Mouse (Mus musculus) forebrain, embryonic 10.5 days (tissue): Measurements from ENCODE around the gene Slc35f6. TPM values are rescaled to one million over a fixed set of nuclear protein-coding genes. Genes with fewer than 3 reads are reported as not detected.

Experiments used
- DNase-seq: peaks from one replicate; pipeline ENCODE4 v3.0.0-alpha.2; 2017; ENCODE audit warnings: low spot score; ENCODE audit errors: extremely low spot score
- H3K27ac ChIP-seq: fragments of 300-500 bp; sonication (generic); 2 replicates; pipeline ENCODE4 v1.5.1; 2016; ENCODE audit warnings: mild to moderate bottlenecking
- H3K27me3 ChIP-seq: fragments of 300-500 bp; sonication (generic); 2 replicates; pipeline ENCODE4 v1.6.1; 2016; ENCODE audit warnings: mild to moderate bottlenecking; ENCODE audit not compliant: poor library complexity, severe bottlenecking
- H3K36me3 ChIP-seq: fragments of 300-500 bp; sonication (generic); replicated peaks from 2 replicates; pipeline ENCODE4 v1.6.1; 2016; ENCODE audit warnings: mild to moderate bottlenecking, moderate library complexity
- H3K4me1 ChIP-seq: fragments of 300-500 bp; sonication (generic); 2 replicates; pipeline ENCODE4 v1.6.1; 2016
- H3K4me3 ChIP-seq: fragments of 300-500 bp; sonication (generic); 2 replicates; pipeline ENCODE4 v1.5.1; 2016; ENCODE audit warnings: mild to moderate bottlenecking, moderate library complexity
- H3K9me3 ChIP-seq: fragments of 300-500 bp; sonication (generic); 2 replicates; pipeline ENCODE4 v1.6.1; 2016; ENCODE audit warnings: mild to moderate bottlenecking, moderate library complexity
- WGBS: fragments of 180-500 bp; shearing (Covaris S2); methylation state at CpG from one replicate; pipeline ENCODE4 v1.1.7; 2016; 5-methylcytosine and 5-hydroxymethylcytosine counted together
- polyA plus RNA-seq: library from polyadenylated mRNA; unstranded; fragments of >200 nt; fragmentation: Nextera tagmentation; extraction: Ambion mirVana; gene quantifications from 2 replicates; pipeline ENCODE4 v1.2.1, GENCODE M21; 2016

Gene Slc35f6
- polyA plus RNA-seq, 1 experiment from 2014 or later = 25.9 TPM

- Histone ChIP-seq H3K36me3 (no peaks in the 10 kb centered on the region; the same call in 1 of the 2 replicates), H3K9me3 (no peaks in the 10 kb centered on the region), H3K4me1 (peaks cover 22% of the 10 kb centered on the region), H3K27ac (peak overlapping the region; percentile 84), H3K27me3 (no peaks in the 10 kb centered on the region), H3K4me3 (peak overlapping the region; percentile 92)
- 20% methylated on average over 9 of the region's 9 CpGs for WGBS
- DNase-seq = no peak
Observed at GRCm38 (mm10) chr5:30647396-30647795, 337 bp upstream of the Slc35f6 start.

DNA sequence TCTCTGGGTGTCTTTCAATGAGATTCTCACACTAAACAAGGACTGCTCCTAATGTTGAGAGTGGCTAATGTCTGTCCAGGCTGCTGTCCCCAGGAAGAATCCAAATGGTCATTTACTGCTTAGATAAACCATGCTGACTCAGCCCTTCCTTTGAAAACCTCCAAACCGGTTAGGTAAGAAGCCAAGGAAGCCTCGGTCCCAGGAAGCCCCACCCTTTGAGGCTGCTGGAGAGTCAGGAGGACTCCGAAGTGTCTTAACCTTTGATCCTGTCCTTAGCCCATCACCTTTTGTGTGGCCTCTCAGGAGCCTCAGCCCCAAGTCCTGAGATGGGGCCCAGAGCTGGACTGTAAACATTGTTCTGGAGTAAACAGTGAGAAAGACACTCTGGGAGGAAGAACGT is 1.8 kb downstream of the Slc35f6 start:
- no peaks in the 10 kb centered on the region for H3K27me3 ChIP-seq

GRCm38 (mm10) chr5:30650756-30651155 is 3.0 kb downstream of the Slc35f6 start:
- peaks cover 22% of the 10 kb centered on the region for H3K4me1 ChIP-seq
- DNase-seq = no peak
- H3K27me3 ChIP-seq = no peaks in the 10 kb centered on the region
- H3K4me3 ChIP-seq = no peak overlapping the region
- H3K36me3 ChIP-seq = peaks cover 16% of the 10 kb centered on the region
- no peak overlapping the region for H3K27ac ChIP-seq
- 85% methylated on average over 3 of the region's 3 CpGs for WGBS
- no peaks in the 10 kb centered on the region for H3K9me3 ChIP-seq

More for the DNA sequence above, 1.8 kb downstream of the Slc35f6 start:
- Histone ChIP-seq H3K9me3 (no peaks in the 10 kb centered on the region), H3K27ac (no peak overlapping the region), H3K4me3 (no peak overlapping the region), H3K4me1 (peaks cover 22% of the 10 kb centered on the region), H3K36me3 (peaks cover 6% of the 10 kb centered on the region; the same call in 1 of the 2 replicates)
- WGBS = 85% methylated on average over 4 of the region's 4 CpGs
- DNase-seq = no peak

GRCm38 (mm10) chr5:30651554-30651953 is 3.8 kb downstream of the Slc35f6 start:
- H3K4me1 ChIP-seq = peaks cover 22% of the 10 kb centered on the region
- 98% methylated on average over 3 of the region's 3 CpGs for WGBS
- H3K27me3 ChIP-seq = no peaks in the 10 kb centered on the region
- no peaks in the 10 kb centered on the region for H3K9me3 ChIP-seq
- H3K4me3 ChIP-seq = no peak overlapping the region
- peaks cover 24% of the 10 kb centered on the region for H3K36me3 ChIP-seq
- no peak overlapping the region for H3K27ac ChIP-seq
- DNase-seq = no peak

DNA sequence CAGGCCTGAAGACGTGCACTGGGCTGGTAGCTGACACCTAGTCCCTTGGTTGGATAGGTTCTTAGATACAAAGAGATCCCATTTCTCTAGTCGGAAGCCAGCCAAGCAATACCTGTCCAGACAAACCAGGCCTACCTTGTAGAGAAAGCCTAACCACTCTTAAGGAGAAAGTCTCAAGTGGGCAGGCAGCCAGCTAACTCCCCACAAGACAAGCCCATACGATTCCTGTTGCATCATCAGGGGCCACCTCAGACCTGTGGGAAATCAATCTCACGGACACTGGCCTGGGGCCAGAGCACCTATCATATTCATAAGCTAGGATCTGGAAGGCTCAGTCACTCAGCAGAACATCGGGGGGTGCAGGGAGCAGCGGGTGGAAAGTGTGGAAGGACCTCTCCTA is 5.5 kb downstream of the Slc35f6 start:
- WGBS = 91% methylated on average over 6 of the region's 6 CpGs

GRCm38 (mm10) chr5:30655042-30655441 is 7.3 kb downstream of the Slc35f6 start:
- WGBS = 89% methylated on average over 8 of the region's 8 CpGs
- Histone ChIP-seq H3K36me3 (peaks cover 42% of the 10 kb centered on the region), H3K9me3 (no peaks in the 10 kb centered on the region), H3K27me3 (no peaks in the 10 kb centered on the region), H3K4me1 (no peaks in the 10 kb centered on the region), H3K4me3 (no peak overlapping the region), H3K27ac (no peak overlapping the region)
- DNase-seq = no peak

More for the DNA sequence above, 5.5 kb downstream of the Slc35f6 start:
- Histone ChIP-seq H3K36me3 (peaks cover 41% of the 10 kb centered on the region), H3K27ac (no peak overlapping the region), H3K27me3 (no peaks in the 10 kb centered on the region), H3K9me3 (no peaks in the 10 kb centered on the region), H3K4me3 (no peak overlapping the region), H3K4me1 (peaks cover 12% of the 10 kb centered on the region)
- DNase-seq = no peak

DNA sequence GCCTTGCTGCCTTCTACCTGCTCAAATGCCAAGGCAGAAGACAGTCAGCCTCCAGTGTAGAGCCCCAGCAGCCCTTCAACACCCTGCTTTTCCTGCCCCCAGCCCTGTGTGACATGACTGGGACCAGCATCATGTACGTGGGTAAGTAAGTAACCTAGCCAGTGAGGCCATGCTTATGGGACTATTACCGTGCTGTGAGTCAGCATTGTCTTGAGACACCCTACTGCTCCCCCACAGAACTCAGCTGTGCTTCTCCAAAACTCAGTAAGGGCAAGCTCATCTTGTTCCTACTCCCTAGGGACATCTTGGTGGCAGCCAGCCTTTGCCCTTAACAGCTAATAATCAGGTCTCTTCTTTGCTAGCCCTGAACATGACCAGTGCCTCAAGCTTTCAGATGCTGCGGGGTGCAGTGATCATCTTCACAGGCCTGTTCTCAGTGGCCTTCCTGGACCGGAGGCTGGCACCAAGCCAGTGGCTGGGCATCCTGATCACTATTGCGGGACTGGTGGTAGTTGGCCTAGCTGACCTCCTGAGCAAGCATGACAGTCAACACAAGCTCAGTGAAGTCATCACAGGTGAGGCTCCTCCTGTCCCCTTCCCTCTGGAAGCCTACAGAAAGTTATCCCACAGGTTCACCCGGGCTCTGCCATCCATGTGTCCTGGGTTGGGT is 7.9 kb downstream of the Slc35f6 start:
- Histone ChIP-seq H3K36me3 (peaks cover 42% of the 10 kb centered on the region), H3K9me3 (peaks cover 1% of the 10 kb centered on the region; the same call in 1 of the 2 replicates), H3K4me3 (no peak overlapping the region), H3K4me1 (no peaks in the 10 kb centered on the region), H3K27ac (no peak overlapping the region), H3K27me3 (no peaks in the 10 kb centered on the region)
- 90% methylated on average over 6 of the region's 6 CpGs for WGBS
- DNase-seq = no peak

DNA sequence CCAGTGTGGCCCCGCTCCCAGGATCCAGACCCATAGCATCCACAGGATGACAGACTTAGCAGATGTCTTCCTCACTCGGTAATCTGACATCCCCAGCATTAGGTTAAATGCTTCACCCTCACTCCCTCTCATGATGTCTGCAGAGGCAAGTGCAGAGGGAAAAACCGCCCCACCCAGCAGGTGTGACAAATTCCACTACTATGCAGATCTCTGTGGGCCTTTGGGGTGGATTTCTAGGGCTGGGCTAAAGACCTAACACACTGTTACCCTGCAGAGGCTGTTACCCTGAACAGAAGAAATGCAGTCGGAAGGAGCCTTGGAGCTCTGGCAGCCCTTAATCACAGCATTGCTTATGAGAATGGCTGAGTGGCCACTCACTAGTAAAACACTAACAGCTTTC is 11.3 kb downstream of the Slc35f6 start:
- Histone ChIP-seq H3K36me3 (peaks cover 36% of the 10 kb centered on the region), H3K9me3 (peaks cover 6% of the 10 kb centered on the region; the same call in 1 of the 2 replicates), H3K4me1 (no peaks in the 10 kb centered on the region), H3K27me3 (no peaks in the 10 kb centered on the region), H3K27ac (no peak overlapping the region), H3K4me3 (no peak overlapping the region)
- no peak for DNase-seq
- WGBS = 88% methylated on average over 4 of the region's 4 CpGs

GRCm38 (mm10) chr5:30660278-30660677 is 12.5 kb downstream of the Slc35f6 start:
- WGBS = 79% methylated on average over 1 of the region's 1 CpGs
- Histone ChIP-seq H3K36me3 (peaks cover 31% of the 10 kb centered on the region), H3K9me3 (peaks cover 6% of the 10 kb centered on the region; the same call in 1 of the 2 replicates)

DNA sequence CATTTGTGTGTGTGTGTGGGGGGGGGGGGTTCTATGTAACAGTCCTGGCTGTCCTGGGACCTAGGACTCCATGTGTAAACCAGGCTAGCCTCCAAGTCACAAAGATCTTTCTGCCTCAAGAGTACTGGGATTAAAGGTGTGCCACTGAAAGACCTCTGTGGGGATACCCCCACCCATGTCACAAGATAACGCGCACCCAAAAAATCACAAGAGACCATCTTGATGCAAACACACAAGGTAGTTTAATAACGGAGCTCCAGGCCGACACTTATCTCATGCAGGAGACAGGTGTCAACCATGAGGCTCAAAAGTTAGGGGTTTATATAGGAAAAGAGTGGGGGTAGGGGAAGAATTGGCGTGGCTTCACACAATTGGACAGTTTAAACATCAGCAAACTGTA is 13.1 kb downstream of the Slc35f6 start:
- no peak overlapping the region for H3K27ac ChIP-seq
- no peaks in the 10 kb centered on the region for H3K27me3 ChIP-seq
- 94% methylated on average over 5 of the region's 5 CpGs for WGBS
- peaks cover 6% of the 10 kb centered on the region; the same call in 1 of the 2 replicates for H3K9me3 ChIP-seq
- H3K4me3 ChIP-seq = no peak overlapping the region
- peaks cover 26% of the 10 kb centered on the region for H3K36me3 ChIP-seq
- no peaks in the 10 kb centered on the region for H3K4me1 ChIP-seq
- no peak for DNase-seq

More at GRCm38 (mm10) chr5:30660278-30660677, 12.5 kb downstream of the Slc35f6 start:
- H3K4me1 ChIP-seq = no peaks in the 10 kb centered on the region
- no peaks in the 10 kb centered on the region for H3K27me3 ChIP-seq
- H3K4me3 ChIP-seq = no peak overlapping the region
- DNase-seq = no peak
- no peak overlapping the region for H3K27ac ChIP-seq

DNA sequence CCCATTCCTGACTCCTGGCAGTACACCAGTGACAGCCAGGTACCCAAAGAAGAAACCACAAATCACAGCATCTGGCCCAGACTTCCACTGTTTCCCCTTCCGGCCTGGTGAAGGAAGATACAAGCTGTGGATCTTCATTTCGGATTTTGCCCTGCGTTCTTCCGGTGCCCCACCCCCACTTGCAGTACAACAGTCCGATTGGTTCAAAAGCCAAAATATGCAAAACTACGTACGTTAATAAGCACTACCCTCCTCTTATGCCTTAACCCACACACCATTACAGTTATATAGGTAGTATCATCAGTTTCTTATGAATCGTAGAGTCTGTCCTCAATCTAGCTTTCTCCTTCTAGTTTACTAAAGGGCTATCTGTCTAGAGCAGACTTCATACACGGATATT is 17.6 kb downstream of the Slc35f6 start:
- H3K4me1 ChIP-seq = peaks cover 31% of the 10 kb centered on the region
- no peaks in the 10 kb centered on the region for H3K27me3 ChIP-seq
- no peak overlapping the region for H3K27ac ChIP-seq
- no peak overlapping the region for H3K4me3 ChIP-seq
- H3K36me3 ChIP-seq = peaks cover 26% of the 10 kb centered on the region
- no peak for DNase-seq
- 93% methylated on average over 9 of the region's 9 CpGs for WGBS
- H3K9me3 ChIP-seq = peaks cover 6% of the 10 kb centered on the region; the same call in 1 of the 2 replicates

DNA sequence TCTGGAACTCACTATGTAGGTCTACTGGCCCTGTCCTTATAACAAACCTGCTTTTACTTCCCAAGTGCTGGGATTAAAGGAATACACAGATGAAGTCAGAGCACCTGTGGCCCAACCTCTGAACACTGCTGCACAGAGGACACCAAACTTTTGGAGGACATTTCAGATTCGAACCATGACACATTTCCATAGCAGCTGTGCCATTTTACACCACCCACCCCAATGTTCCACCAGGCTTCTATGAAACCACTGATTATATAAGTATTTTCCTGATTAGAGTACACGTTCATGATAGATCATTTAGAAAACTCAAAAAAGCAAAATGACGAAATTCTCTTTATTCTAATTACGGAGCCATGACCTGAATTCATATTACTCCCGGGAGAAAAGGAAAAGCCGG is 18.2 kb downstream of the Slc35f6 start:
- peak overlapping the region; percentile 97 for H3K27ac ChIP-seq

GRCm38 (mm10) chr5:30666391-30667195 is 18.9 kb downstream of the Slc35f6 start, which contains the start of gene Cenpa:
Cenpa (plus strand) TSS chr5:30666777.
- peak; percentile 89 for DNase-seq
- H3K27me3 ChIP-seq = no peaks in the 10 kb centered on the region
- H3K9me3 ChIP-seq = no peaks in the 10 kb centered on the region
- under 1% methylated on average over 40 of the region's 40 CpGs for WGBS
- H3K4me3 ChIP-seq = peak within 1 kb of the TSS; percentile 89
- H3K4me1 ChIP-seq = peaks cover 31% of the 10 kb centered on the region
- H3K27ac ChIP-seq = peak within 1 kb of the TSS; percentile 97
- peaks cover 38% of the 10 kb centered on the region for H3K36me3 ChIP-seq

More for the DNA sequence above, 18.2 kb downstream of the Slc35f6 start:
- no peaks in the 10 kb centered on the region for H3K27me3 ChIP-seq
- peaks cover 31% of the 10 kb centered on the region for H3K4me1 ChIP-seq
- peaks cover 32% of the 10 kb centered on the region for H3K36me3 ChIP-seq
- no peak for DNase-seq
- 84% methylated on average over 6 of the region's 6 CpGs for WGBS
- peaks cover 2% of the 10 kb centered on the region; the same call in 1 of the 2 replicates for H3K9me3 ChIP-seq
- H3K4me3 ChIP-seq = peak overlapping the region; percentile 89
